Mouse (Mus musculus) lung, adult 2 months (tissue): ENCODE measurements around the gene Nop56.

Experiments used
- CTCF ChIP-seq: fragments of 200-500 bp; IDR thresholded peaks from 2 replicates; pipeline ENCODE4 v1.5.1; 2011; ENCODE audit warnings: mild to moderate bottlenecking, low read length, control low read depth; ENCODE audit not compliant: insufficient read depth
- POLR2A ChIP-seq: fragments of 200-500 bp; IDR thresholded peaks from 2 replicates; pipeline ENCODE4 v1.6.1; 2011; ENCODE audit warnings: low read depth, mild to moderate bottlenecking, control low read depth, low read length, borderline replicate concordance; ENCODE audit errors: extremely low read depth

- TF ChIP-seq CTCF: no peak
- TF ChIP-seq POLR2A: peak; percentile 77; the same call in 1 of the 2 replicates
Measured at GRCm38 (mm10) chr2:130283854-130284654, 9.8 kb downstream of the Nop56 start, which contains the start of gene Idh3b.
